Comparison of ENCODE assay signal across 1 mouse cellular context in genomic region chr16:22436106-22436505, GRCm38 (mm10).
A peak's percentile ranks its signal among the peaks of the same experiment; 100 is the strongest.
TF ChIP-seq lines count a peak whose summit lies in the region.

No protein-coding gene starts in this region.

TF ChIP-seq in MEL, 35 proteins besides CTCF, POLR2A, EP300 and RAD21 (continued from another document):
- no peak for TF ChIP-seq ZC3H11A (IDR thresholded peaks at IDR 0.05; ENCODE audit: low read depth, low read length)
- TF ChIP-seq ZNF384 (IDR thresholded peaks at IDR 0.05; ENCODE audit: low read depth, low read length) = peak; percentile 99
- no peak for TF ChIP-seq MAFK (IDR thresholded peaks at IDR 0.05; ENCODE audit: borderline replicate concordance, low read depth, low read length)
- TF ChIP-seq E2F4 (IDR thresholded peaks at IDR 0.05; ENCODE audit: borderline replicate concordance, low read depth, low read length) = no peak
- TF ChIP-seq USF1 (IDR thresholded peaks at IDR 0.05; ENCODE audit: low read depth, low read length) = no peak
- TF ChIP-seq MAZ (IDR thresholded peaks at IDR 0.05; ENCODE audit: low read depth, low read length) = no peak
- no peak for TF ChIP-seq JUND (IDR thresholded peaks at IDR 0.05; ENCODE audit: low read depth, low read length)
- TF ChIP-seq ELF1 (IDR thresholded peaks at IDR 0.05; ENCODE audit: low read depth, low read length) = no peak
- no peak for TF ChIP-seq ZMIZ1 (IDR thresholded peaks at IDR 0.05; ENCODE audit: low read depth, low read length)
- 0 out of 2 replicates have a peak, but pooled peaks have one; percentile 7 for TF ChIP-seq MAX (IDR thresholded peaks at IDR 0.05; ENCODE audit: low read length)
- TF ChIP-seq MEF2A (IDR thresholded peaks at IDR 0.05; ENCODE audit: extremely low read depth, insufficient replicate concordance, low read depth, low read length, poor library complexity, severe bottlenecking) = no peak
